Mouse (Mus musculus) liver, embryonic 16.5 days (tissue): ENCODE measurements at regions not wholly inside any gene's neighbourhood (a gene's known extent, or its start where the extent isn't known, plus 50 kb on each side); places are given as distances from the start of the nearest gene placed in this dataset.

Source experiments
- ATAC-seq: fragments of 200-750 bp; cut with Nextera tagmentation; 2 replicates; pipeline ENCODE4 v1.8.0; 2017; ENCODE audit warnings: low read depth, mild to moderate bottlenecking, moderate number of reproducible peaks, moderate library complexity
- H3K27ac ChIP-seq: fragments of 300-500 bp; sonication (generic); 2 replicates; pipeline ENCODE4 v1.5.1; 2014; ENCODE audit warnings: mild to moderate bottlenecking, low read length
- H3K27me3 ChIP-seq: fragments of 300-500 bp; sonication (generic); 2 replicates; pipeline ENCODE4 v1.6.1; 2014; ENCODE audit warnings: low read depth, low read length, mixed read lengths; ENCODE audit not compliant: control insufficient read depth, insufficient read depth
- H3K36me3 ChIP-seq: fragments of 300-500 bp; sonication (generic); 2 replicates; pipeline ENCODE4 v1.6.1; 2014; ENCODE audit warnings: mild to moderate bottlenecking; ENCODE audit not compliant: control insufficient read depth, insufficient read depth
- H3K4me1 ChIP-seq: fragments of 300-500 bp; sonication (generic); 2 replicates; pipeline ENCODE4 v1.6.1; 2014; ENCODE audit warnings: low read depth, low read length, mixed read lengths; ENCODE audit not compliant: control insufficient read depth
- H3K4me2 ChIP-seq: fragments of 300-500 bp; sonication (generic); 2 replicates; pipeline ENCODE4 v1.6.1; 2014; ENCODE audit warnings: low read depth, low read length, mixed read lengths
- H3K4me3 ChIP-seq: fragments of 300-500 bp; sonication (generic); 2 replicates; pipeline ENCODE4 v1.5.1; 2014; ENCODE audit warnings: low read depth, mild to moderate bottlenecking, low read length
- H3K9ac ChIP-seq: fragments of 300-500 bp; sonication (generic); 2 replicates; pipeline ENCODE4 v1.6.1; 2014; ENCODE audit warnings: low read depth, low read length
- H3K9me3 ChIP-seq: fragments of 300-500 bp; sonication (generic); replicated peaks from 2 replicates; pipeline ENCODE4 v1.6.1; 2016; ENCODE audit warnings: low read length; ENCODE audit not compliant: control insufficient read depth
- WGBS: fragments of 180-500 bp; shearing (Covaris S2); extraction: QIAGEN DNeasy Blood & Tissue Kit; methylation state at CpG from one replicate; pipeline ENCODE4 v1.1.7; 2014; ENCODE audit not compliant: insufficient replicate concordance; 5-methylcytosine and 5-hydroxymethylcytosine counted together

DNA sequence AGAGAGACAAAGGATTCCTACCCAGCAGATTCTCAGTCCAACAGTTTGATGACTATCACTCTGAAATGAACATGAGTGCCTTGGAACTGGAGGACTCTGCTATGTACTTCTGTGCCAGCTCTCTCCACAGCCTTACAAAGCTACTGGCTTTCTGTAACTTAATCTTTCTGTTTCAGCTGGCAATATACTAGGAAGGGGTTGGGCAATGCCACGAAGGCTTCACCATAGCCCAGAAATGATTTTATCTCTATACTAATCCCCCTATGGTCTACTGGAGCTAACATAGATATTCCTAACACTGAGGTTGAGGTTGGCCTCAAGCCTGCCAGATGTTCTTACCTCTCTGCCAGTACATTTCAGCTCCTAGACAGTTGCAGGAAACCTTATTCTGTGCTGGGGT, 78.6 kb upstream of the 2210010C04Rik start:
- Histone ChIP-seq H3K27ac (no peak overlapping the region), H3K9me3 (no peaks in the 10 kb centered on the region), H3K36me3 (no peaks in the 10 kb centered on the region), H3K4me1 (peaks cover 8% of the 10 kb centered on the region), H3K4me2 (no peak overlapping the region), H3K27me3 (no peaks in the 10 kb centered on the region), H3K4me3 (no peak overlapping the region), H3K9ac (no peak overlapping the region)
- ATAC-seq: peak; percentile 43; the same call in 1 of the 2 replicates
- 14% methylated on average over 1 of the region's 1 CpGs for whole genome bisulfite sequencing

GRCm38 (mm10) chr6:41112861-41113610, 77.7 kb upstream of the 2210010C04Rik start:
- peak; percentile 53; the same call in 1 of the 2 replicates for ATAC-seq
- no peaks in the 10 kb centered on the region for H3K36me3 ChIP-seq
- 33% methylated on average over 7 of the region's 7 CpGs for WGBS

GRCm38 (mm10) chr6:41111829-41112228, 76.5 kb upstream of the 2210010C04Rik start:
- Histone ChIP-seq H3K9ac (no peak overlapping the region), H3K4me1 (peaks cover 8% of the 10 kb centered on the region), H3K27ac (no peak overlapping the region), H3K4me2 (no peak overlapping the region), H3K9me3 (no peaks in the 10 kb centered on the region), H3K27me3 (no peaks in the 10 kb centered on the region), H3K4me3 (no peak overlapping the region), H3K36me3 (no peaks in the 10 kb centered on the region)
- ATAC-seq: no peak

More at GRCm38 (mm10) chr6:41112861-41113610, 77.7 kb upstream of the 2210010C04Rik start:
- Histone ChIP-seq H3K27ac (no peak overlapping the region), H3K4me1 (peaks cover 8% of the 10 kb centered on the region), H3K4me3 (no peak overlapping the region), H3K9ac (no peak overlapping the region), H3K27me3 (no peaks in the 10 kb centered on the region), H3K9me3 (no peaks in the 10 kb centered on the region), H3K4me2 (no peak overlapping the region)

- 32% methylated on average over 1 of the region's 1 CpGs for WGBS
- Histone ChIP-seq H3K36me3 (no peaks in the 10 kb centered on the region), H3K4me3 (no peak overlapping the region), H3K27ac (no peak overlapping the region), H3K27me3 (no peaks in the 10 kb centered on the region), H3K4me2 (no peak overlapping the region), H3K9ac (no peak overlapping the region), H3K9me3 (no peaks in the 10 kb centered on the region), H3K4me1 (peaks cover 6% of the 10 kb centered on the region)
- no peak for ATAC-seq
These were observed 73.6 kb upstream of the 2210010C04Rik start for GRCm38 (mm10) chr6:41108897-41109296.

- H3K9me3 ChIP-seq: no peaks in the 10 kb centered on the region
- no peak overlapping the region for H3K27ac ChIP-seq
- WGBS: 29% methylated on average over 6 of the region's 6 CpGs
- no peak overlapping the region for H3K9ac ChIP-seq
- no peaks in the 10 kb centered on the region for H3K36me3 ChIP-seq
- H3K27me3 ChIP-seq: no peaks in the 10 kb centered on the region
- peaks cover 2% of the 10 kb centered on the region; the same call in 1 of the 2 replicates for H3K4me1 ChIP-seq
- no peak overlapping the region for H3K4me2 ChIP-seq
- H3K4me3 ChIP-seq: no peak overlapping the region
- ATAC-seq: peak; percentile 98
These were observed 68.5 kb upstream of the 2210010C04Rik start for GRCm38 (mm10) chr6:41103689-41104400.

GRCm38 (mm10) chr6:41101997-41102396, 66.7 kb upstream of the 2210010C04Rik start:
- Histone ChIP-seq H3K27ac (no peak overlapping the region), H3K4me1 (peaks cover 2% of the 10 kb centered on the region; the same call in 1 of the 2 replicates), H3K9me3 (no peaks in the 10 kb centered on the region), H3K4me2 (no peak overlapping the region), H3K36me3 (no peaks in the 10 kb centered on the region), H3K27me3 (no peaks in the 10 kb centered on the region), H3K4me3 (no peak overlapping the region), H3K9ac (no peak overlapping the region)
- 25% methylated on average over 2 of the region's 2 CpGs for WGBS
- no peak for ATAC-seq

GRCm38 (mm10) chr6:41100258-41100657, 64.9 kb upstream of the 2210010C04Rik start:
- Histone ChIP-seq H3K27ac (no peak overlapping the region), H3K27me3 (no peaks in the 10 kb centered on the region), H3K9me3 (no peaks in the 10 kb centered on the region), H3K4me1 (peaks cover 2% of the 10 kb centered on the region; the same call in 1 of the 2 replicates), H3K4me2 (no peak overlapping the region), H3K9ac (no peak overlapping the region), H3K4me3 (no peak overlapping the region), H3K36me3 (no peaks in the 10 kb centered on the region)
- no peak for ATAC-seq
- 55% methylated on average over 2 of the region's 2 CpGs for WGBS

GRCm38 (mm10) chr6:41091177-41091829, 56.0 kb upstream of the 2210010C04Rik start:
- ATAC-seq: no peak
- Histone ChIP-seq H3K9me3 (no peaks in the 10 kb centered on the region), H3K9ac (no peak overlapping the region), H3K27me3 (no peaks in the 10 kb centered on the region), H3K27ac (no peak overlapping the region), H3K4me1 (no peaks in the 10 kb centered on the region), H3K4me2 (no peak overlapping the region), H3K36me3 (no peaks in the 10 kb centered on the region), H3K4me3 (no peak overlapping the region)
- 22% methylated on average over 4 of the region's 4 CpGs for WGBS
